Mouse (Mus musculus): ENCODE measurements around the gene Znrf3. TPM values are rescaled to one million over a fixed set of nuclear protein-coding genes. Genes with fewer than 3 reads are reported as not detected.

Znrf3 gene
- polyA plus RNA-seq, 1 experiment, result not detected

- H3K4me1 ChIP-seq (ENCODE audit: control insufficient read depth, insufficient read depth, low read length), result peaks cover 23% of the 10 kb centered on the region
- no peak for TF ChIP-seq CTCF (IDR thresholded peaks at IDR 0.05; ENCODE audit: insufficient read depth, low read depth, low read length)
- TF ChIP-seq POLR2A (IDR thresholded peaks at IDR 0.05; ENCODE audit: insufficient read depth, low read depth, low read length), result no peak
- H3K4me3 ChIP-seq (ENCODE audit: insufficient read depth, low read depth, low read length), result no peak overlapping the region
- WGBS, result 93% methylated on average over 8 of the region's 8 CpGs
- no peak overlapping the region for H3K27ac ChIP-seq (ENCODE audit: insufficient read depth, low read depth, low read length)
Measured at GRCm38 (mm10) chr11:5252727-5253126, 191.9 kb downstream of the Znrf3 start.

- Histone ChIP-seq H3K4me1 (ENCODE audit: control insufficient read depth, insufficient read depth, low read length) (peaks cover 13% of the 10 kb centered on the region), H3K27ac (ENCODE audit: insufficient read depth, low read depth, low read length) (no peak overlapping the region), H3K4me3 (ENCODE audit: insufficient read depth, low read depth, low read length) (no peak overlapping the region)
- no peak for TF ChIP-seq POLR2A (IDR thresholded peaks at IDR 0.05; ENCODE audit: insufficient read depth, low read depth, low read length)
- no peak for TF ChIP-seq CTCF (IDR thresholded peaks at IDR 0.05; ENCODE audit: insufficient read depth, low read depth, low read length)
- whole genome bisulfite sequencing, result 59% methylated on average over 6 of the region's 6 CpGs
Measured at GRCm38 (mm10) chr11:5251112-5251511, 193.5 kb downstream of the Znrf3 start.

DNA sequence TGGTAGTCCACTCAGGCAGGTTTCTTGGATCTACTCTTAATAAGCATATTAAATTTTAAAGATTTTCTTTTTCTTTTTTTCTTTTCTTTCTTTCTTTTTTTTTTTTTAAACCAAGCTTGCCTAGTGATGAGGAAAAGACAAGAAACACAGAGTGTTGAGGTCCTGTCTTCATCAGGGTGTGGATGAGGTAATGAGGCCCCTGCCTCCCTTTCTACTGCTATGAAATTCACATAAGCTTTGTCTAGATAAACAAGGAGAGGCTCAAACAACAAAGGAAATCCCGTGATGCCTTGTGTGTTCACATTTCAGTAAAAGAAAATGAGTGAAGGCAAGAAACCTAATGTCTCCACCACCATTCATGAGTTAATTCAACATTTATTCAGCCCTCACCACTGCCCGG lies 196.4 kb downstream of the Znrf3 start:
- TF ChIP-seq POLR2A (IDR thresholded peaks at IDR 0.05; ENCODE audit: insufficient read depth, low read depth, low read length), result no peak
- no peak for TF ChIP-seq CTCF (IDR thresholded peaks at IDR 0.05; ENCODE audit: insufficient read depth, low read depth, low read length)
- no peak overlapping the region for H3K27ac ChIP-seq (ENCODE audit: insufficient read depth, low read depth, low read length)
- no peak overlapping the region for H3K4me3 ChIP-seq (ENCODE audit: insufficient read depth, low read depth, low read length)
- H3K4me1 ChIP-seq (ENCODE audit: control insufficient read depth, insufficient read depth, low read length), result peaks cover 15% of the 10 kb centered on the region
- 65% methylated on average over 2 of the region's 2 CpGs for WGBS

- WGBS, result 93% methylated on average over 7 of the region's 7 CpGs
- Histone ChIP-seq H3K27ac (ENCODE audit: insufficient read depth, low read depth, low read length) (no peak overlapping the region), H3K4me3 (ENCODE audit: insufficient read depth, low read depth, low read length) (no peak overlapping the region), H3K4me1 (ENCODE audit: control insufficient read depth, insufficient read depth, low read length) (peaks cover 12% of the 10 kb centered on the region)
- no peak for TF ChIP-seq CTCF (IDR thresholded peaks at IDR 0.05; ENCODE audit: insufficient read depth, low read depth, low read length)
- TF ChIP-seq POLR2A (IDR thresholded peaks at IDR 0.05; ENCODE audit: insufficient read depth, low read depth, low read length), result no peak
Measured at GRCm38 (mm10) chr11:5245431-5245830, 199.2 kb downstream of the Znrf3 start.

DNA sequence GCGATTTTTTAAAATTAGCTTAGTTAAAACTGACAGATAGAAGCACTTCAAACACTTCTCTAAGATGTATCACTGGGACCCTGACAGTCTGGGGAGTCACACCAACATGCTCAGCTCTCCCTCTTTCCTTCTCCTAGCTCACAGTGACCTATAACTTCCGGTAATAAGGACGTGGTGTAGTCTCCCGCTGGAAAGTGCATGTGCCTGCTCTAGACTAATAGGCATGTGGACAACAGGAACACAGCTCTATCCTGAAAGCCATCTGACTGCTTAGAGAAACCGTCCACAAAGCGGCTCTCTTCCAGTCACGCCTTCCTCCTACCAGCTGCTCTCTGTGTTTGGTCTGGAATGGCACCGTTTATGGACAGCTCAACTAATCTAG lies 199.9 kb downstream of the Znrf3 start:
- H3K4me3 ChIP-seq (ENCODE audit: insufficient read depth, low read depth, low read length), result no peak overlapping the region
- no peak overlapping the region for H3K27ac ChIP-seq (ENCODE audit: insufficient read depth, low read depth, low read length)

GRCm38 (mm10) chr11:5243812-5244748 lies 200.6 kb downstream of the Znrf3 start:
- WGBS, result 21% methylated on average over 24 of the region's 24 CpGs
- no peak for TF ChIP-seq CTCF (IDR thresholded peaks at IDR 0.05; ENCODE audit: insufficient read depth, low read depth, low read length)
- TF ChIP-seq POLR2A (IDR thresholded peaks at IDR 0.05; ENCODE audit: insufficient read depth, low read depth, low read length), result no peak
- H3K4me1 ChIP-seq (ENCODE audit: control insufficient read depth, insufficient read depth, low read length), result peaks cover 12% of the 10 kb centered on the region
- H3K27ac ChIP-seq (ENCODE audit: insufficient read depth, low read depth, low read length), result peak overlapping the region; percentile 54
- H3K4me3 ChIP-seq (ENCODE audit: insufficient read depth, low read depth, low read length), result peak overlapping the region; percentile 28

More for the DNA sequence above, 199.9 kb downstream of the Znrf3 start:
- WGBS, result 26% methylated on average over 8 of the region's 8 CpGs
- TF ChIP-seq POLR2A (IDR thresholded peaks at IDR 0.05; ENCODE audit: insufficient read depth, low read depth, low read length), result no peak
- TF ChIP-seq CTCF (IDR thresholded peaks at IDR 0.05; ENCODE audit: insufficient read depth, low read depth, low read length), result no peak
- peaks cover 12% of the 10 kb centered on the region for H3K4me1 ChIP-seq (ENCODE audit: control insufficient read depth, insufficient read depth, low read length)

DNA sequence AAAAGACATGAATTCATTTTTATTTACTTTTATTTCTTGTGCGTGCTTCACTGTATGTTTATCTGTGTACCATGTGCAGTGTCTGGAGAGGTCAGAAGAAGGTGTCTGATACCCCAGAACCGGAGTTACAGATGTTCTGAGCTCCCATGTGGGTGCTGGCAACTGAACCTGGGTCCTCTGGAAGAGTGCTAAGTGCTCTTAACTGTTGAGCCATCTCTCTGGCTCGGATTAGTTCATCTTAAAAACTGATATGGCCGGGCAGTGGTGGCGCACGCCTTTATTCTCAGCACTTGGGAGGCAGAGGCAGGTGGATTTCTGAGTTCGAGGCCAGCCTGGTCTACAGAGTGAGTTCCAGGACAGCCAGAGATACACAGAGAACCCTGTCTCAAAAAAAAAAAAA lies 201.4 kb downstream of the Znrf3 start:
- 98% methylated on average over 7 of the region's 7 CpGs for WGBS
- H3K27ac ChIP-seq (ENCODE audit: insufficient read depth, low read depth, low read length), result no peak overlapping the region
- TF ChIP-seq CTCF (IDR thresholded peaks at IDR 0.05; ENCODE audit: insufficient read depth, low read depth, low read length), result no peak
- no peak for TF ChIP-seq POLR2A (IDR thresholded peaks at IDR 0.05; ENCODE audit: insufficient read depth, low read depth, low read length)

GRCm38 (mm10) chr11:5242158-5242557 lies 202.5 kb downstream of the Znrf3 start:
- Histone ChIP-seq H3K27ac (ENCODE audit: insufficient read depth, low read depth, low read length) (no peak overlapping the region), H3K4me3 (ENCODE audit: insufficient read depth, low read depth, low read length) (no peak overlapping the region), H3K4me1 (ENCODE audit: control insufficient read depth, insufficient read depth, low read length) (peaks cover 12% of the 10 kb centered on the region)
- TF ChIP-seq CTCF (IDR thresholded peaks at IDR 0.05; ENCODE audit: insufficient read depth, low read depth, low read length) (no peak), POLR2A (IDR thresholded peaks at IDR 0.05; ENCODE audit: insufficient read depth, low read depth, low read length) (no peak)
- WGBS, result 80% methylated on average over 8 of the region's 8 CpGs

More for the DNA sequence above, 201.4 kb downstream of the Znrf3 start:
- Histone ChIP-seq H3K4me3 (ENCODE audit: insufficient read depth, low read depth, low read length) (no peak overlapping the region), H3K4me1 (ENCODE audit: control insufficient read depth, insufficient read depth, low read length) (peaks cover 12% of the 10 kb centered on the region)
